Mouse (Mus musculus) erythroblast, embryonic 14.5 days (primary cell): ENCODE data around the gene Wdr20.

Experiments
- GATA1 ChIP-seq: IDR thresholded peaks from 2 replicates; pipeline ENCODE4 v1.6.1; 2012; ENCODE audit warnings: low read length, inconsistent platforms, mixed read lengths
- TAL1 ChIP-seq: IDR thresholded peaks from 3 replicates; pipeline ENCODE4 v1.6.1; 2012; ENCODE audit warnings: low read length, inconsistent platforms, mixed read lengths

- TF ChIP-seq GATA1 (no peak), TAL1 (no peak)
These were observed 106.7 kb downstream of the Wdr20 start for GRCm38 (mm10) chr12:110844227-110845130.
